ENCODE assay signal across 9 mouse cellular contexts in genomic region chr5:125024002-125024401, GRCm38 (mm10). TPM values are rescaled to one million over a fixed set of nuclear protein-coding genes. Genes with fewer than 3 reads are reported as not detected.
DNase-seq lines count a peak whose midpoint lies in the region; ATAC-seq and TF ChIP-seq lines count a peak whose summit lies in the region.
"Had no signal": no experiment of that assay in that cellular context is flagged by ENCODE, and none has a peak within 500 bp of the region (broad histone marks: within the 10 kb centered on the region; RNA-seq: fewer than 3 reads in every experiment).

No protein-coding gene starts in this region.

- no peaks in the 10 kb centered on the region for H3K4me1 ChIP-seq in forebrain, embryonic 11.5 days (replicated peaks; ENCODE audit: control insufficient read depth, insufficient read depth, low read length)
- no peaks in the 10 kb centered on the region for H3K4me1 ChIP-seq in forebrain, embryonic 15.5 days
- H3K4me1 ChIP-seq in liver, embryonic 14.5 days (replicated peaks; ENCODE audit: control insufficient read depth in 2 of 2, insufficient read depth in 2 of 2, low read length in 1 of 2): no peaks in the 10 kb centered on the region
- H3K4me1 ChIP-seq: limb, embryonic 13.5 days had no signal

- H3K9ac ChIP-seq in forebrain, embryonic 11.5 days (ENCODE audit: low read length): no peak overlapping the region
- H3K9ac ChIP-seq in forebrain, embryonic 15.5 days (replicated peaks): no peak overlapping the region
- no peak overlapping the region for H3K9ac ChIP-seq in liver, embryonic 14.5 days (replicated peaks)
- H3K9ac ChIP-seq: limb, embryonic 13.5 days had no signal

- 78% methylated on average over 14 of the region's 14 CpGs for WGBS in forebrain, embryonic 11.5 days
- WGBS in forebrain, embryonic 15.5 days: 81% methylated on average over 14 of the region's 14 CpGs
- WGBS in liver, embryonic 14.5 days (ENCODE audit: insufficient replicate concordance): 83% methylated on average over 14 of the region's 14 CpGs

- no peaks in the 10 kb centered on the region for H3K27me3 ChIP-seq in forebrain, embryonic 11.5 days (ENCODE audit: control insufficient read depth, insufficient read depth, low read length)
- no peaks in the 10 kb centered on the region for H3K27me3 ChIP-seq in forebrain, embryonic 15.5 days
- H3K27me3 ChIP-seq in liver, embryonic 14.5 days (ENCODE audit: control insufficient read depth, insufficient read depth, low read length): no peaks in the 10 kb centered on the region
- H3K27me3 ChIP-seq: limb, embryonic 13.5 days had no signal

- no peak overlapping the region for H3K4me3 ChIP-seq in forebrain, embryonic 11.5 days (ENCODE audit: low read depth, low read length)
- H3K4me3 ChIP-seq in forebrain, embryonic 15.5 days: no peak overlapping the region
- no peak overlapping the region for H3K4me3 ChIP-seq in liver, embryonic 14.5 days (ENCODE audit: insufficient read depth in 1 of 2, low read depth in 2 of 2, low read length in 2 of 2)
- H3K4me3 ChIP-seq: limb, embryonic 13.5 days had no signal

- no peak overlapping the region for H3K4me2 ChIP-seq in forebrain, embryonic 11.5 days (ENCODE audit: low read depth, low read length, severe bottlenecking)
- H3K4me2 ChIP-seq in forebrain, embryonic 15.5 days (replicated peaks): no peak overlapping the region
- no peak overlapping the region for H3K4me2 ChIP-seq in liver, embryonic 14.5 days (ENCODE audit: low read depth)
- H3K4me2 ChIP-seq: limb, embryonic 13.5 days had no signal

- no peak for TF ChIP-seq EP300 in liver, embryonic 14.5 days (IDR thresholded peaks at IDR 0.05; ENCODE audit: low read depth)

- DNase-seq in forebrain, embryonic 11.5 days (ENCODE audit: low spot score): peak; percentile 72
- DNase-seq in liver, embryonic 14.5 days (ENCODE audit: low read depth in 3 of 3, low spot score in 3 of 3): no peak
- no peak for DNase-seq in liver
- DNase-seq in NIH3T3 (ENCODE audit: low read depth): peak; percentile 32
- DNase-seq in urinary bladder, postnatal 14 days (ENCODE audit: low spot score): no peak
- DNase-seq in heart, adult 11 months: no peak

- no peaks in the 10 kb centered on the region for H3K9me3 ChIP-seq in forebrain, embryonic 11.5 days (ENCODE audit: control insufficient read depth, low read length)
- H3K9me3 ChIP-seq in forebrain, embryonic 15.5 days: no peaks in the 10 kb centered on the region
- no peaks in the 10 kb centered on the region for H3K9me3 ChIP-seq in liver, embryonic 14.5 days (ENCODE audit: control insufficient read depth, low read length)
- H3K9me3 ChIP-seq: limb, embryonic 13.5 days had no signal

- H3K27ac ChIP-seq in forebrain, embryonic 11.5 days (ENCODE audit: low read depth, low read length): no peak overlapping the region
- no peak overlapping the region for H3K27ac ChIP-seq in forebrain, embryonic 15.5 days (replicated peaks)
- no peak overlapping the region for H3K27ac ChIP-seq in liver, embryonic 14.5 days
- H3K27ac ChIP-seq: limb, embryonic 13.5 days had no signal

- peaks cover 22% of the 10 kb centered on the region; the same call in 1 of the 2 replicates for H3K36me3 ChIP-seq in forebrain, embryonic 11.5 days (ENCODE audit: control insufficient read depth, insufficient read depth, low read length)
- H3K36me3 ChIP-seq in forebrain, embryonic 15.5 days: peaks cover 70% of the 10 kb centered on the region
- no peaks in the 10 kb centered on the region; the same call in none of the 2 replicates for H3K36me3 ChIP-seq in liver, embryonic 14.5 days (replicated peaks; ENCODE audit: control insufficient read depth, insufficient read depth, low read depth)

- no peak for ATAC-seq in forebrain, embryonic 11.5 days (replicated peaks; ENCODE audit: low FRiP score)
- ATAC-seq in forebrain, embryonic 15.5 days (replicated peaks): no peak
- ATAC-seq in liver, embryonic 14.5 days (ENCODE audit: insufficient read depth): no peak
- peak; percentile 60 for ATAC-seq in megakaryocyte progenitor cell, adult 5-6 weeks (replicated peaks; ENCODE audit: poor library complexity)

- peak; percentile 74 for TF ChIP-seq CTCF in liver, embryonic 14.5 days (IDR thresholded peaks at IDR 0.05; ENCODE audit: low read depth)

RNA-seq across cellular contexts. Expression of gene Rflna, which starts 21.0 kb away (rescaled TPM):
- 4.5 and 6.0 TPM in 2 replicates for polyA plus RNA-seq in forebrain, embryonic 11.5 days (2014; fragmentation: Nextera tagmentation; extraction: Ambion mirVana)
- 2.5 and 2.8 TPM in 2 replicates for polyA plus RNA-seq in forebrain, embryonic 15.5 days (2015; fragmentation: Nextera tagmentation; extraction: Ambion mirVana)
- 0.38 TPM in 2 replicates for polyA plus RNA-seq in liver, embryonic 14.5 days (2012; rRNA removed)
- polyA plus RNA-seq in liver, embryonic 14.5 days (2014; fragmentation: Nextera tagmentation; extraction: Ambion mirVana): 0.15 and 0.32 TPM in 2 replicates
- not detected in 2 replicates for total RNA-seq in megakaryocyte progenitor cell, adult 5-6 weeks (2015)
- total RNA-seq in megakaryocyte progenitor cell, adult 5-6 weeks (2017): not detected in 2 replicates

Comparison
In these comparisons a context has a peak if more than half of its experiments do, and no peak if none do; other contexts are left out.
1. DNase-seq: peak in forebrain, embryonic 11.5 days (single experiment) and NIH3T3 (single experiment); none in liver, embryonic 14.5 days (0 of 3), liver (single experiment), urinary bladder, postnatal 14 days (single experiment) and heart, adult 11 months (single experiment).